ENCODE assay signal across 12 mouse cellular contexts in genomic region chr8:48527418-48527817, GRCm38 (mm10).
DNase-seq lines count a peak whose midpoint lies in the region; ATAC-seq and TF ChIP-seq lines count a peak whose summit lies in the region.
"Had no signal": no experiment of that assay in that cellular context is flagged by ENCODE, and none has a peak within 500 bp of the region (broad histone marks: within the 10 kb centered on the region; RNA-seq: fewer than 3 reads in every experiment).

No protein-coding gene starts in this region.

- no peak for TF ChIP-seq POLR2A in kidney, adult 2 months (IDR thresholded peaks at IDR 0.05; ENCODE audit: low read depth, low read length)

- no peaks in the 10 kb centered on the region for H3K27me3 ChIP-seq in kidney, adult 2 months (replicated peaks; ENCODE audit: control insufficient read depth, insufficient read depth, low read length)
- H3K27me3 ChIP-seq: embryonic facial prominence, embryonic 15.5 days; kidney, embryonic 15.5 days had no signal

- no peak for ATAC-seq in megakaryocyte, adult 5-6 weeks (ENCODE audit: poor library complexity, severe bottlenecking)

- H3K27ac ChIP-seq in kidney, adult 2 months (ENCODE audit: insufficient read depth, low read depth, low read length): no peak overlapping the region
- H3K27ac ChIP-seq: embryonic facial prominence, embryonic 15.5 days; kidney, embryonic 15.5 days had no signal

- 0 out of 2 replicates have a peak, but pooled peaks have one; percentile 4 for TF ChIP-seq CTCF in kidney, adult 2 months (conservative IDR thresholded peaks at IDR 0.05; ENCODE audit: insufficient read depth, insufficient read length, low read depth, low read length)

- H3K4me1 ChIP-seq in kidney, adult 2 months (ENCODE audit: control insufficient read depth, insufficient read depth, low read length): no peaks in the 10 kb centered on the region
- H3K4me1 ChIP-seq: embryonic facial prominence, embryonic 15.5 days had no signal

- no peaks in the 10 kb centered on the region for H3K36me3 ChIP-seq in kidney, adult 2 months (ENCODE audit: control insufficient read depth, insufficient read depth, low read length)
- H3K36me3 ChIP-seq: embryonic facial prominence, embryonic 15.5 days; kidney, embryonic 15.5 days had no signal

- DNase-seq in embryo, embryonic 10.5 days (ENCODE audit: low spot score): peak; percentile 69
- no peak for DNase-seq in embryo, embryonic 9.5 days (ENCODE audit: extremely low spot score)
- DNase-seq in kidney, adult 2 months: peak; percentile 34
- no peak for DNase-seq in kidney, adult 18-20 months
- DNase-seq in 416B (ENCODE audit: low read depth): peak; percentile 7
- DNase-seq in c-Kit-positive CD71-positive TER-119-positive erythroid progenitor cells, embryonic 14.5 days (ENCODE audit: low spot score): peak; percentile 0
- no peak for DNase-seq in adrenal gland, postnatal 25 days
- DNase-seq: adrenal gland, postnatal 14 days; gastrocnemius, postnatal 14 days had no signal

- H3K4me3 ChIP-seq in kidney, adult 2 months (ENCODE audit: insufficient read depth, low read depth, low read length): no peak overlapping the region
- H3K4me3 ChIP-seq: embryonic facial prominence, embryonic 15.5 days; kidney, embryonic 15.5 days had no signal

- WGBS in kidney, adult 2 months: 10% methylated on average over 6 of the region's 6 CpGs

Comparison
In these comparisons a context has a peak if more than half of its experiments do, and no peak if none do; other contexts are left out.
1. DNase-seq: peak in embryo, embryonic 10.5 days (single experiment), kidney, adult 2 months (single experiment), 416B (single experiment) and c-Kit-positive CD71-positive TER-119-positive erythroid progenitor cells, embryonic 14.5 days (single experiment); none in embryo, embryonic 9.5 days (single experiment), kidney, adult 18-20 months (single experiment) and adrenal gland, postnatal 25 days (single experiment).